Mouse (Mus musculus) heart, postnatal 0 days (tissue): ENCODE results near the gene Scaf1. TPM values are rescaled to one million over a fixed set of nuclear protein-coding genes. Genes with fewer than 3 reads are reported as not detected.

Experiments
- ATAC-seq: fragments of 200-750 bp; cut with Nextera tagmentation; 2 replicates; pipeline ENCODE4 v1.8.0; 2017; ENCODE audit warnings: low read depth, moderate number of reproducible peaks, moderate library complexity; ENCODE audit not compliant: insufficient read depth
- DNase-seq: peaks from one replicate; pipeline ENCODE4 v3.0.0-alpha.2; 2016; ENCODE audit warnings: low spot score
- H3K27ac ChIP-seq: fragments of 300-500 bp; sonication (generic); 2 replicates; pipeline ENCODE4 v1.5.1; 2014; ENCODE audit warnings: low read depth, mild to moderate bottlenecking
- H3K27me3 ChIP-seq: fragments of 300-500 bp; sonication (generic); 2 replicates; pipeline ENCODE4 v1.6.1; 2014; ENCODE audit warnings: low read length, mixed read lengths; ENCODE audit not compliant: control insufficient read depth, insufficient read depth
- H3K36me3 ChIP-seq: fragments of 300-500 bp; sonication (generic); replicated peaks from 2 replicates; pipeline ENCODE4 v1.6.1; 2014; ENCODE audit warnings: low read length, mixed read lengths; ENCODE audit not compliant: control insufficient read depth, insufficient read depth
- H3K4me1 ChIP-seq: fragments of 300-500 bp; sonication (generic); 2 replicates; pipeline ENCODE4 v1.6.1; 2014; ENCODE audit warnings: antibody characterized with exemption; ENCODE audit not compliant: control insufficient read depth, insufficient read depth
- H3K4me2 ChIP-seq: fragments of 300-500 bp; sonication (generic); 2 replicates; pipeline ENCODE4 v1.6.1; 2014; ENCODE audit warnings: low read depth, mild to moderate bottlenecking, low read length, moderate library complexity
- H3K4me3 ChIP-seq: fragments of 300-500 bp; sonication (generic); 2 replicates; pipeline ENCODE4 v1.5.1; 2014; ENCODE audit warnings: low read depth, low read length
- H3K9ac ChIP-seq: fragments of 300-500 bp; sonication (generic); replicated peaks from 2 replicates; pipeline ENCODE4 v1.6.1; 2014; ENCODE audit warnings: low read depth, low read length, mixed read lengths
- H3K9me3 ChIP-seq: fragments of 300-500 bp; sonication (generic); replicated peaks from 2 replicates; pipeline ENCODE4 v1.6.1; 2016; ENCODE audit warnings: low read length; ENCODE audit not compliant: control insufficient read depth
- CTCF ChIP-seq: IDR thresholded peaks from 2 replicates; pipeline ENCODE4 v1.5.1; 2016; ENCODE audit warnings: antibody characterized with exemption, control low read depth, low read depth
- EP300 ChIP-seq: IDR thresholded peaks from 2 replicates; pipeline ENCODE4 v1.6.1; 2016; ENCODE audit warnings: antibody characterized with exemption, low read depth
- WGBS: fragments of 180-500 bp; shearing (Covaris S2); extraction: QIAGEN DNeasy Blood & Tissue Kit; methylation state at CpG from one replicate; pipeline ENCODE4 v1.1.7; 2014; 5-methylcytosine and 5-hydroxymethylcytosine counted together
- polyA plus RNA-seq: library from polyadenylated mRNA; unstranded; fragments of >200 nt; fragmentation: Nextera tagmentation; extraction: Ambion mirVana; gene quantifications from 2 replicates; pipeline ENCODE4 v1.2.1, GENCODE M21; 2015
- total RNA-seq: library from RNA; depleted of rRNA; stranded (reverse); fragments of >200 nt; gene quantifications from 2 replicates; pipeline ENCODE4 v1.2.3, GENCODE M21; 2014; ENCODE audit warnings: low replicate concordance

Scaf1 gene
- total and polyA plus RNA-seq, 2 experiments from 2014 or later = 17.9 to 37.8 TPM

DNA sequence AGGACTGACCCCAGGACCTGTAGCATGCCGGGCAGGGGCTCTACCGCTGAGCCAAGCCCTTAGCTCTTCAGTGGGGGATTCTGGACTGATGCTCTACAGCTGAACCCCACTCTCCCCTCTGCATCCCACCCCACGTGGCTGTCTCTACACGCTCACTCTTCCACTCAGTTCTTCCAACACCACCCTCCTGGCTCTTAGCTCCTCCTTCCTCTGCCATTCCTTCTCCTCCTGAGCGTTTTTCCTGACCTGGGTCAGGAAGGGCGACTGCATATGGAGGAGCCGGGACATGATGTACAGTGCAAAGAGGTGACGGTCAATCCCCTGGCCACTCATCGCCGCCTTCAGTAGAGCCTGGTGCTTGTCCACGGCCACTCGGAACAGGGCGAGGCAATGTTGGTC, 55.7 kb downstream of the Scaf1 start:
- 82% methylated on average over 13 of the region's 13 CpGs for WGBS

DNA sequence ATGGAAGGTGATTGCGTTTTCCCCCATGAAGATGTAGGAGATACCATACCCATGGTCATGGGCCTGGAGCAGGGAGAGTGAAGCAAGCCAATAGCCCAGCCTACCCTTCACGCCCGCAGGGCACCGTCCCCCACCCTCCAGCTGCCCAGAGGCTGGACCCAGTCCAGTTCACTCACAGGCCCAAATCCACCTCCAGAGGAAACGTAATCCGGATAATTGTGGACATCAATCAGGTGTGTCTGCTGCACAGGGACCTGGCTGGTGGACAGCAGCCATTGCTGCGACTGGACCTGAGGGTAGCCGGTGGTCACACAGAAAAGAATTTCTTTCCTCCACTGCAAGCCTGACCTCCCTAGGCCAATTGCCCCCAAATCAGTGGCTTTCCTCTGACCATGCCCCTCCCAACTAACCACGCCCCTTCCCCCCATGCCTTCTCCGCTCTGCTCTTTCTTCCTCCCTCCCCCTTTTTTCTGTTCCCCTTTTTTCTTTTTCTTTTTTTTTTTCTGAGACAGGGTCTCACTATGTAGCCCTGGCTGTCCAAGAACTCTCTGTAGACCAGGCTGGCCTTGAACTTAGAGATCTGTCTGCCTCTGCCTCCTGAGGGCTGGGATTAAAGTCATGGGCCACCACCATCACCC, 56.2 kb downstream of the Scaf1 start:
- Histone ChIP-seq H3K4me1 (no peaks in the 10 kb centered on the region), H3K9ac (no peak overlapping the region), H3K4me2 (no peak overlapping the region), H3K4me3 (no peak overlapping the region), H3K27ac (no peak overlapping the region), H3K27me3 (no peaks in the 10 kb centered on the region), H3K9me3 (no peaks in the 10 kb centered on the region), H3K36me3 (0 out of 2 replicates have a peak, but pooled peaks cover 7% of the 10 kb centered on the region)
- TF ChIP-seq EP300 (no peak), CTCF (no peak)
- no peak for ATAC-seq
- no peak for DNase-seq
- 83% methylated on average over 10 of the region's 10 CpGs for WGBS

More for the DNA sequence above, 55.7 kb downstream of the Scaf1 start:
- Histone ChIP-seq H3K4me2 (no peak overlapping the region), H3K9ac (no peak overlapping the region), H3K27me3 (no peaks in the 10 kb centered on the region), H3K4me1 (no peaks in the 10 kb centered on the region), H3K4me3 (no peak overlapping the region), H3K27ac (no peak overlapping the region), H3K36me3 (0 out of 2 replicates have a peak, but pooled peaks cover 7% of the 10 kb centered on the region), H3K9me3 (no peaks in the 10 kb centered on the region)
- TF ChIP-seq EP300 = no peak
- no peak for TF ChIP-seq CTCF
- DNase-seq = no peak
- ATAC-seq = no peak

DNA sequence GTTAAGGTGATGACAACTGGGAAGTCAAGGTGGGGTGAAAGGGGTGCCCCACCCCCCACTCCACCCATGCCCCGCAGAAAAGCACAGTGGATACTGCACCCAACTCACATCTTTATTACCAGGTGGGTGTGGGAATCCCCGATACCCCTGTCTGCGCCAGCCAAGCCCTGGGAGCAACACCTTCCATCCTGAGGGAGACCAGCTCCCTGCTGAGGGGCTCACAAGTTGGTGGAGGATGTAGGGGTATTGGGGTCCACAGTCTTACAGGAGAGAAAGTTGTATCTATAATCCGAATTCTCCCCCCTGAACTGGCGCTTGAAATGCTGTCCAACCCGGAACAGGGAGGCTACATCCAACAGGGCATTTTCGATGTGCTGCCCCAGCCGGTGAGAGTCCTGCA, 56.9 kb downstream of the Scaf1 start:
- Histone ChIP-seq H3K27me3 (no peaks in the 10 kb centered on the region), H3K9ac (no peak overlapping the region), H3K4me2 (no peak overlapping the region), H3K27ac (no peak overlapping the region), H3K9me3 (no peaks in the 10 kb centered on the region), H3K4me1 (no peaks in the 10 kb centered on the region), H3K4me3 (no peak overlapping the region), H3K36me3 (0 out of 2 replicates have a peak, but pooled peaks cover 7% of the 10 kb centered on the region)
- no peak for TF ChIP-seq EP300
- no peak for TF ChIP-seq CTCF
- no peak for ATAC-seq
- no peak for DNase-seq
- WGBS = 65% methylated on average over 8 of the region's 8 CpGs

DNA sequence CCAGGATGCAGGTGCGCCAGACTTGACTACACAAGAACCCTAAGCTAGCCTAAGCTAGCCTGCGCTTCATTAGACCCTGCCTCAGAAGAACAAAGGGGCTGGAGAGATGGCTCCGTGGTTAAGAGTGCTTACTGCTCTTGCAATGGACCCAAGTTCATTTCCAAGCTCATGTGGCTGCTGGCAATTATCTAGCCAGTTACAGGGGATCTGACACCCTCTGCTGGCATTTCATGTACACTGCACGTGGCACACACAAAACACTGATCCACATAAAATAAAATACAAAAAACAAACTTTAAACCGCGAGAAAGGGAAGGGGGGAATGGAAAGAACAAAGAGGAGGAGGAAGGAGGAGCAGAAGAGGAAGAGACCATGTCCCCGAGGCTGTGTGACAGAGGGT, 58.0 kb downstream of the Scaf1 start:
- ATAC-seq (no peak; the same call in 1 of the 2 replicates), DNase-seq (peak; percentile 24)
- no peak overlapping the region for H3K27ac ChIP-seq
- H3K9me3 ChIP-seq = no peaks in the 10 kb centered on the region
- no peak overlapping the region for H3K4me2 ChIP-seq
- 48% methylated on average over 7 of the region's 7 CpGs for WGBS
- H3K9ac ChIP-seq = no peak overlapping the region
- no peak overlapping the region for H3K4me3 ChIP-seq
- H3K4me1 ChIP-seq = no peaks in the 10 kb centered on the region
- no peaks in the 10 kb centered on the region for H3K27me3 ChIP-seq
- H3K36me3 ChIP-seq = 0 out of 2 replicates have a peak, but pooled peaks cover 7% of the 10 kb centered on the region
- TF ChIP-seq EP300 (no peak), CTCF (peak; percentile 77)

DNA sequence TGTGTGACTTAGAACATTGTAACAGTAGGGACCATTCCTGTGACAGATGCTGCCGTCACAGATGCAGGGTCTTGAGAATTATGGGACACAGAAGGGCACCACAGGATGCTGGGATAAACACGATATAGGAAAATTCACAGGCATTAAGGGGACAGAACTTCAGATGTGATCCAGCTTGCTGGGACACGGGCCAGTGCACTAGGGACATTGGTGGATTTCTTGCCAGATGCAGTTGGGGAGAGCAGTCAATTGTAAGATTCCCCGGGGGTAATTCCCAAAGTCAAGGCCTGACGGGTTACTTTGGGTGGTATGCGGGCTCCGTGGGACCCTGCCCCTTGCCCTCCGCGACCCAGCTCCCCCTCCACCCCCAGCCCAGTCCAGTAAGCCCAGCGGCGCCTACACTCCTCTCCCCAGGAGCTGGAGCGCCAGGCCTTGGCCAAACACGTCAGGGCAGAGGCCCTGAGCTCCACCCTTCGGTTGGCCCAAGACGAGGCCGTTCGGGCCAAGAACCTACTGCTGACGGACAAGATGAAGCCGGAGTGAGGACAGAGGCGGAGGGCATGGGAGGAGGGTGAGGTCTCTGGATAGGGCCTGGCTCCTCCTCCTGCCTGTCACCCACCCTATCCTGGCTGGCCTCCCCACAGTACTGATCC, 58.9 kb downstream of the Scaf1 start:
- 66% methylated on average over 20 of the region's 20 CpGs for WGBS
- Histone ChIP-seq H3K27me3 (no peaks in the 10 kb centered on the region), H3K9me3 (no peaks in the 10 kb centered on the region), H3K4me2 (no peak overlapping the region), H3K9ac (no peak overlapping the region), H3K36me3 (0 out of 2 replicates have a peak, but pooled peaks cover 7% of the 10 kb centered on the region), H3K27ac (peak overlapping the region; percentile 25; the same call in 1 of the 2 replicates), H3K4me1 (0 out of 2 replicates have a peak, but pooled peaks cover 2% of the 10 kb centered on the region), H3K4me3 (no peak overlapping the region)
- ATAC-seq = no peak
- TF ChIP-seq EP300 = no peak
- TF ChIP-seq CTCF = no peak
- DNase-seq = no peak
